Mouse (Mus musculus): ENCODE measurements around the gene Tbc1d9. TPM values are rescaled to one million over a fixed set of nuclear protein-coding genes. Genes with fewer than 3 reads are reported as not detected.

The Tbc1d9 gene
- 1 to 10 TPM; 4.7 to 5.9 TPM for total RNA-seq (2023)

GRCm38 (mm10) chr8:83165235-83165930, at the start of gene Tbc1d9:
Gene Tbc1d9, plus strand, starts transcription at chr8:83165352.

GRCm38 (mm10) chr8:83165931-83166867, 1.0 kb downstream of the Tbc1d9 start, which contains the start of gene Gm10645:
Gene Gm10645, minus strand, starts transcription at chr8:83166170.

GRCm38 (mm10) chr8:83290176-83290575, 125.0 kb downstream of the Tbc1d9 start, which contains the start of gene Ucp1:
Gene Ucp1, plus strand, starts transcription at chr8:83290352.

Other genes starting within 250 kb of the Tbc1d9 start
- under 1 TPM in 1 of 2 experiments, not detected in 1; 0.71 TPM for gene Gm10645, start 818 bp downstream of the Tbc1d9 start, total RNA-seq (2023)
- gene Ucp1, start 125.0 kb downstream of the Tbc1d9 start, total RNA-seq (2023) = not detected
- 10 to 100 TPM; 10.5 to 10.6 TPM for gene Elmod2, start 167.1 kb downstream of the Tbc1d9 start, total RNA-seq (2023)
- not detected for gene Mgat4d, start 183.1 kb downstream of the Tbc1d9 start, total RNA-seq (2023)
- gene Clgn, start 224.5 kb downstream of the Tbc1d9 start, total RNA-seq (2023) = under 1 TPM in 1 of 2 experiments, not detected in 1; 0.11 TPM